Mouse (Mus musculus) kidney, postnatal 4 days (tissue): ENCODE results near the gene Slc23a2.

Source experiments
- DNase-seq, 2 experiments: peaks; one replicate each; pipeline ENCODE4 v3.0.0; 2021; ENCODE audit warnings: mixed read lengths in 2 of 2

The Slc23a2 gene

GRCm38 (mm10) chr2:132096582-132096981 is 48.3 kb downstream of the Slc23a2 start:
- DNase-seq: no peak

GRCm38 (mm10) chr2:132095821-132096220 is 49.1 kb downstream of the Slc23a2 start:
- no peak for DNase-seq

- peak in 1 of 2 experiments; percentile 52 for DNase-seq
These were observed 50.3 kb downstream of the Slc23a2 start for GRCm38 (mm10) chr2:132094441-132095230.

GRCm38 (mm10) chr2:132093739-132094138 is 51.2 kb downstream of the Slc23a2 start:
- DNase-seq: no peak

- DNase-seq: no peak
These were observed 51.6 kb downstream of the Slc23a2 start for GRCm38 (mm10) chr2:132093298-132093697.

- DNase-seq: no peak
These were observed 52.2 kb downstream of the Slc23a2 start for GRCm38 (mm10) chr2:132092722-132093121.

GRCm38 (mm10) chr2:132091749-132092148 is 53.2 kb downstream of the Slc23a2 start:
- no peak for DNase-seq

- DNase-seq: no peak
These were observed 60.1 kb downstream of the Slc23a2 start for GRCm38 (mm10) chr2:132084813-132085212.

GRCm38 (mm10) chr2:132084396-132084795 is 60.5 kb downstream of the Slc23a2 start:
- DNase-seq: no peak

- DNase-seq: no peak
These were observed 65.8 kb downstream of the Slc23a2 start for GRCm38 (mm10) chr2:132079139-132079538.

- no peak for DNase-seq
These were observed 71.9 kb downstream of the Slc23a2 start for GRCm38 (mm10) chr2:132073052-132073451.

GRCm38 (mm10) chr2:132069985-132070735 is 74.7 kb downstream of the Slc23a2 start:
- DNase-seq: no peak

GRCm38 (mm10) chr2:132064185-132064831 is 80.6 kb downstream of the Slc23a2 start:
- peak in 1 of 2 experiments; percentile 26 for DNase-seq

GRCm38 (mm10) chr2:132063776-132064175 is 81.1 kb downstream of the Slc23a2 start:
- DNase-seq: no peak

GRCm38 (mm10) chr2:132061884-132062283 is 83.0 kb downstream of the Slc23a2 start:
- no peak for DNase-seq

GRCm38 (mm10) chr2:132059919-132060318 is 85.0 kb downstream of the Slc23a2 start:
- no peak for DNase-seq

GRCm38 (mm10) chr2:132055349-132055753 is 89.6 kb downstream of the Slc23a2 start:
- no peak for DNase-seq

GRCm38 (mm10) chr2:132053824-132054223 is 91.1 kb downstream of the Slc23a2 start:
- no peak for DNase-seq

GRCm38 (mm10) chr2:132051798-132052197 is 93.1 kb downstream of the Slc23a2 start:
- DNase-seq: no peak

GRCm38 (mm10) chr2:132049921-132050320 is 95.0 kb downstream of the Slc23a2 start:
- DNase-seq: no peak

- no peak for DNase-seq
These were observed 95.4 kb downstream of the Slc23a2 start for GRCm38 (mm10) chr2:132049491-132049890.

GRCm38 (mm10) chr2:132048143-132048772 is 96.7 kb downstream of the Slc23a2 start:
- DNase-seq: no peak

GRCm38 (mm10) chr2:132047364-132047763 is 97.5 kb downstream of the Slc23a2 start:
- no peak for DNase-seq
